Mouse (Mus musculus): ENCODE data around the gene Gm15085. TPM values are rescaled to one million over a fixed set of nuclear protein-coding genes. Genes with fewer than 3 reads are reported as not detected.
"Not testable (repeated sequence)": the region's sequence is repeated elsewhere in the genome, so short reads cannot be mapped to it uniquely, and the experiment has no call there.

Gm15085 gene
- total RNA-seq (2014; rRNA removed) (not detected in 2 replicates), polyA plus RNA-seq (2012; rRNA removed) (not detected in 2 replicates)

- not testable (repeated sequence) for H3K79me2 ChIP-seq (ENCODE audit: control insufficient read depth, insufficient read depth, low read length); H3K4me3 ChIP-seq (ENCODE audit: insufficient read depth, low read depth, low read length); H3K4me1 ChIP-seq (ENCODE audit: control insufficient read depth, insufficient read depth, low read length); H3K27ac ChIP-seq (replicated peaks; ENCODE audit: insufficient read depth, low read depth, low read length); H3K27me3 ChIP-seq (ENCODE audit: control insufficient read depth, insufficient read depth, low read length); H3K9ac ChIP-seq (ENCODE audit: low read depth, low read length); H3K36me3 ChIP-seq (ENCODE audit: control insufficient read depth, insufficient read depth, low read length); DNase-seq (ENCODE audit: extremely low read depth, low read depth, low spot score)
- WGBS, result no CpG with 5 or more reads among the region's 6 CpGs
These were observed at the start of gene Gm15085 for GRCm38 (mm10) chrX:149447317-149447716. TSS of gene Gm15085 (plus strand) at chrX:149447617.

Other genes starting within 250 kb of the Gm15085 start
- not detected in 2 replicates for gene Gm15093, start 175.2 kb upstream of the Gm15085 start, total RNA-seq (2014; rRNA removed)
- not detected in 2 replicates for gene Gm15093, start 175.2 kb upstream of the Gm15085 start, polyA plus RNA-seq (2012; rRNA removed)
- not detected in 2 replicates for gene Gm10439, start 147.0 kb downstream of the Gm15085 start, total RNA-seq (2014; rRNA removed)
- gene Gm10439, start 147.0 kb downstream of the Gm15085 start, polyA plus RNA-seq (2012; rRNA removed), result not detected in 2 replicates